Mouse (Mus musculus): Measurements from ENCODE around the gene Cenpw. TPM values are rescaled to one million over a fixed set of nuclear protein-coding genes. Genes with fewer than 3 reads are reported as not detected.

The Cenpw gene
- 10 to 100 TPM; 10.6 to 38.7 TPM for polyA plus RNA-seq (2012; fragmentation: generic; extraction: Trizol)

GRCm38 (mm10) chr10:30199916-30200826 is at the start of gene Cenpw:
TSS of gene Cenpw (minus strand) at chr10:30200560.

Measured in C3H10T1/2 (cell line).